Mouse (Mus musculus) midbrain, embryonic 14.5 days (tissue): ENCODE results near the gene Sik3. TPM values are rescaled to one million over a fixed set of nuclear protein-coding genes. Genes with fewer than 3 reads are reported as not detected.

Source experiments
- ATAC-seq: fragments of 200-750 bp; cut with Nextera tagmentation; 2 replicates; pipeline ENCODE4 v1.8.0; 2017; ENCODE audit warnings: moderate number of reproducible peaks, moderate library complexity; ENCODE audit not compliant: low FRiP score, low TSS enrichment
- DNase-seq: peaks from one replicate; pipeline ENCODE4 v3.0.0-alpha.2; 2015
- H3K27ac ChIP-seq: fragments of 300-500 bp; sonication (generic); replicated peaks from 2 replicates; pipeline ENCODE4 v1.5.1; 2014; ENCODE audit warnings: mild to moderate bottlenecking, low read depth, low read length, moderate library complexity
- H3K27me3 ChIP-seq: fragments of 300-500 bp; sonication (generic); 2 replicates; pipeline ENCODE4 v1.6.1; 2014; ENCODE audit warnings: low read length, control low read depth, mixed read lengths; ENCODE audit not compliant: control insufficient read depth, insufficient read depth
- H3K36me3 ChIP-seq: fragments of 300-500 bp; sonication (generic); 2 replicates; pipeline ENCODE4 v1.6.1; 2014; ENCODE audit warnings: low read length, control low read depth; ENCODE audit not compliant: control insufficient read depth, insufficient read depth
- H3K4me1 ChIP-seq: fragments of 300-500 bp; sonication (generic); 2 replicates; pipeline ENCODE4 v1.6.1; 2014; ENCODE audit warnings: mild to moderate bottlenecking, antibody characterized with exemption, low read length, control low read depth; ENCODE audit not compliant: control insufficient read depth, insufficient read depth
- H3K4me2 ChIP-seq: fragments of 300-500 bp; sonication (generic); 2 replicates; pipeline ENCODE4 v1.6.1; 2014; ENCODE audit warnings: mild to moderate bottlenecking, low read length, moderate library complexity
- H3K4me3 ChIP-seq: fragments of 300-500 bp; sonication (generic); replicated peaks from 2 replicates; pipeline ENCODE4 v1.5.1; 2014; ENCODE audit warnings: low read depth, low read length
- H3K9ac ChIP-seq: fragments of 300-500 bp; sonication (generic); replicated peaks from 2 replicates; pipeline ENCODE4 v1.6.1; 2014; ENCODE audit warnings: mild to moderate bottlenecking, low read length, moderate library complexity
- H3K9me3 ChIP-seq: fragments of 300-500 bp; sonication (generic); 2 replicates; pipeline ENCODE4 v1.6.1; 2016; ENCODE audit warnings: low read length, control low read depth, mixed read lengths; ENCODE audit not compliant: control insufficient read depth
- WGBS: fragments of 180-500 bp; shearing (Covaris S2); extraction: QIAGEN DNeasy Blood & Tissue Kit; methylation state at CpG from one replicate; pipeline ENCODE4 v1.1.7; 2014; 5-methylcytosine and 5-hydroxymethylcytosine counted together
- polyA plus RNA-seq: library from polyadenylated mRNA; unstranded; fragments of >200 nt; fragmentation: Nextera tagmentation; extraction: Ambion mirVana; gene quantifications from 2 replicates; pipeline ENCODE4 v1.2.1, GENCODE M21; 2014

The Sik3 gene
- polyA plus RNA-seq, 1 experiment from 2014 or later = 10.3 TPM

- Histone ChIP-seq H3K27ac (no peak overlapping the region), H3K4me1 (peaks cover 4% of the 10 kb centered on the region; the same call in 1 of the 2 replicates), H3K4me2 (no peak overlapping the region), H3K4me3 (no peak overlapping the region), H3K36me3 (no peaks in the 10 kb centered on the region), H3K27me3 (no peaks in the 10 kb centered on the region), H3K9ac (no peak overlapping the region), H3K9me3 (no peaks in the 10 kb centered on the region)
- ATAC-seq = no peak
- WGBS = 62% methylated on average over 9 of the region's 9 CpGs
- DNase-seq = no peak
These were observed 40.5 kb downstream of the Sik3 start for GRCm38 (mm10) chr9:46053014-46053666.

GRCm38 (mm10) chr9:46058065-46058464 is 45.4 kb downstream of the Sik3 start:
- no peak overlapping the region for H3K9ac ChIP-seq

GRCm38 (mm10) chr9:46060249-46060648 is 47.6 kb downstream of the Sik3 start:
- Histone ChIP-seq H3K9me3 (no peaks in the 10 kb centered on the region), H3K4me2 (no peak overlapping the region), H3K27ac (no peak overlapping the region), H3K9ac (no peak overlapping the region), H3K27me3 (no peaks in the 10 kb centered on the region), H3K4me1 (no peaks in the 10 kb centered on the region), H3K4me3 (no peak overlapping the region), H3K36me3 (no peaks in the 10 kb centered on the region)
- DNase-seq (no peak), ATAC-seq (no peak)
- WGBS = 86% methylated on average over 2 of the region's 2 CpGs

More at GRCm38 (mm10) chr9:46058065-46058464, 45.4 kb downstream of the Sik3 start:
- peaks cover 1% of the 10 kb centered on the region; the same call in 1 of the 2 replicates for H3K4me1 ChIP-seq
- no peaks in the 10 kb centered on the region for H3K27me3 ChIP-seq
- WGBS = 93% methylated on average over 3 of the region's 3 CpGs
- no peak overlapping the region for H3K4me3 ChIP-seq
- H3K4me2 ChIP-seq = no peak overlapping the region
- DNase-seq (no peak), ATAC-seq (no peak)
- no peaks in the 10 kb centered on the region for H3K9me3 ChIP-seq
- no peaks in the 10 kb centered on the region for H3K36me3 ChIP-seq
- no peak overlapping the region for H3K27ac ChIP-seq

GRCm38 (mm10) chr9:46061696-46062425 is 49.2 kb downstream of the Sik3 start:
- Histone ChIP-seq H3K36me3 (no peaks in the 10 kb centered on the region), H3K9me3 (no peaks in the 10 kb centered on the region), H3K4me3 (no peak overlapping the region), H3K9ac (no peak overlapping the region), H3K4me2 (no peak overlapping the region), H3K4me1 (no peaks in the 10 kb centered on the region), H3K27me3 (no peaks in the 10 kb centered on the region), H3K27ac (no peak overlapping the region)
- no peak for ATAC-seq
- peak; percentile 26 for DNase-seq
- 82% methylated on average over 9 of the region's 9 CpGs for WGBS

- no peak overlapping the region for H3K4me3 ChIP-seq
- ATAC-seq (no peak), DNase-seq (no peak)
- H3K36me3 ChIP-seq = no peaks in the 10 kb centered on the region
- no peak overlapping the region for H3K9ac ChIP-seq
- no peaks in the 10 kb centered on the region for H3K9me3 ChIP-seq
- no peaks in the 10 kb centered on the region for H3K4me1 ChIP-seq
- H3K27me3 ChIP-seq = no peaks in the 10 kb centered on the region
- no peak overlapping the region for H3K27ac ChIP-seq
- H3K4me2 ChIP-seq = no peak overlapping the region
- WGBS = 93% methylated on average over 7 of the region's 7 CpGs
These were observed 51.7 kb downstream of the Sik3 start for GRCm38 (mm10) chr9:46064331-46064730.

- ATAC-seq (no peak), DNase-seq (no peak)
- no peaks in the 10 kb centered on the region for H3K9me3 ChIP-seq
- 81% methylated on average over 4 of the region's 4 CpGs for WGBS
- no peak overlapping the region for H3K9ac ChIP-seq
- no peak overlapping the region for H3K4me2 ChIP-seq
- H3K4me1 ChIP-seq = 0 out of 2 replicates have a peak, but pooled peaks cover 4% of the 10 kb centered on the region
- H3K27me3 ChIP-seq = no peaks in the 10 kb centered on the region
- H3K27ac ChIP-seq = no peak overlapping the region
- H3K36me3 ChIP-seq = no peaks in the 10 kb centered on the region
- H3K4me3 ChIP-seq = no peak overlapping the region
These were observed 54.1 kb downstream of the Sik3 start for GRCm38 (mm10) chr9:46066711-46067110.

- Histone ChIP-seq H3K4me2 (no peak overlapping the region), H3K9ac (no peak overlapping the region), H3K4me1 (0 out of 2 replicates have a peak, but pooled peaks cover 4% of the 10 kb centered on the region), H3K27me3 (no peaks in the 10 kb centered on the region), H3K4me3 (no peak overlapping the region), H3K9me3 (no peaks in the 10 kb centered on the region), H3K36me3 (no peaks in the 10 kb centered on the region), H3K27ac (no peak overlapping the region)
- DNase-seq = no peak
- WGBS = 82% methylated on average over 7 of the region's 7 CpGs
- no peak for ATAC-seq
These were observed 55.1 kb downstream of the Sik3 start for GRCm38 (mm10) chr9:46067691-46068090.

- no peaks in the 10 kb centered on the region for H3K36me3 ChIP-seq
- no peaks in the 10 kb centered on the region for H3K9me3 ChIP-seq
- ATAC-seq (no peak), DNase-seq (no peak)
- H3K27me3 ChIP-seq = no peaks in the 10 kb centered on the region
- H3K27ac ChIP-seq = no peak overlapping the region
- H3K4me3 ChIP-seq = no peak overlapping the region
- WGBS = 89% methylated on average over 4 of the region's 4 CpGs
- H3K4me2 ChIP-seq = no peak overlapping the region
- H3K9ac ChIP-seq = no peak overlapping the region
- 0 out of 2 replicates have a peak, but pooled peaks cover 4% of the 10 kb centered on the region for H3K4me1 ChIP-seq
These were observed 56.4 kb downstream of the Sik3 start for GRCm38 (mm10) chr9:46069013-46069412.
